Mouse (Mus musculus): ENCODE measurements at regions not wholly inside any gene's neighbourhood (a gene's known extent, or its start where the extent isn't known, plus 50 kb on each side); places are given as distances from the start of the nearest gene placed in this dataset.

- DNase-seq (ENCODE audit: low read depth in 2 of 2, low spot score in 2 of 2), result no peak
Measured at GRCm38 (mm10) chr10:42131798-42132197, 113.6 kb upstream of the Armc2 start.

- no peak for DNase-seq (ENCODE audit: low read depth in 2 of 2, low spot score in 2 of 2)
Measured at GRCm38 (mm10) chr10:42131298-42131697, 113.1 kb upstream of the Armc2 start.

- no peak for DNase-seq (ENCODE audit: low read depth in 2 of 2, low spot score in 2 of 2)
Measured at GRCm38 (mm10) chr10:42127865-42128419, 109.7 kb upstream of the Armc2 start.

GRCm38 (mm10) chr10:42126816-42127215 lies 108.6 kb upstream of the Armc2 start:
- DNase-seq (ENCODE audit: low read depth in 2 of 2, low spot score in 2 of 2), result no peak

GRCm38 (mm10) chr10:42122768-42123635 lies 104.8 kb upstream of the Armc2 start:
- DNase-seq (ENCODE audit: low read depth in 2 of 2, low spot score in 2 of 2), result no peak

- DNase-seq (ENCODE audit: low read depth in 2 of 2, low spot score in 2 of 2), result no peak
Measured at GRCm38 (mm10) chr10:42121984-42122383, 103.7 kb upstream of the Armc2 start.

GRCm38 (mm10) chr10:42119326-42119725 lies 101.1 kb upstream of the Armc2 start:
- DNase-seq (ENCODE audit: low read depth in 2 of 2, low spot score in 2 of 2), result no peak

GRCm38 (mm10) chr10:42118361-42119188 lies 100.3 kb upstream of the Armc2 start:
- DNase-seq (ENCODE audit: low read depth in 2 of 2, low spot score in 2 of 2), result no peak

GRCm38 (mm10) chr10:42117523-42117922 lies 99.3 kb upstream of the Armc2 start:
- DNase-seq (ENCODE audit: low read depth in 2 of 2, low spot score in 2 of 2), result no peak

GRCm38 (mm10) chr10:42115920-42116298 lies 97.7 kb upstream of the Armc2 start:
- DNase-seq (ENCODE audit: low read depth in 2 of 2, low spot score in 2 of 2), result no peak

- DNase-seq (ENCODE audit: low read depth in 2 of 2, low spot score in 2 of 2), result no peak
Measured at GRCm38 (mm10) chr10:42115224-42115919, 97.1 kb upstream of the Armc2 start.

DNA sequence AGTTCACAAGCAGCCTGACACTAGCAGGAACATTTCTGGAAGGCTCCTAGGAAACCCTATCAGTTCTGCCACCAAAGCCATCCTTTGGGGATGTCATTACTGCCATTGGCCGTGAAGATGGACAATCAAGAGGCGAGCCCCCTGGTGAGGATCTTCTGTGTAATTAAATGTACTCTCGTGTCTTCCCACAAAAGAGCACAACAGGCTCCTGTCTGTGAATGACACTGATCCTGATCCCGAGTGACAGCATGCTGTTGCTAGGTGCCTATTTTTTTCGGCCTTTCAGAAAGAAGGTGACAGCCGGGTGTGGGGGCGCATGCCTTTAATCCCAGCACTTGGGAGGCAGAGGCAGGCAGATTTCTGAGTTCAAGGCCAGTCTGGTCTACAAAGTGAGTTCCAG lies 92.5 kb upstream of the Armc2 start:
- DNase-seq (ENCODE audit: low read depth in 2 of 2, low spot score in 2 of 2), result no peak

DNA sequence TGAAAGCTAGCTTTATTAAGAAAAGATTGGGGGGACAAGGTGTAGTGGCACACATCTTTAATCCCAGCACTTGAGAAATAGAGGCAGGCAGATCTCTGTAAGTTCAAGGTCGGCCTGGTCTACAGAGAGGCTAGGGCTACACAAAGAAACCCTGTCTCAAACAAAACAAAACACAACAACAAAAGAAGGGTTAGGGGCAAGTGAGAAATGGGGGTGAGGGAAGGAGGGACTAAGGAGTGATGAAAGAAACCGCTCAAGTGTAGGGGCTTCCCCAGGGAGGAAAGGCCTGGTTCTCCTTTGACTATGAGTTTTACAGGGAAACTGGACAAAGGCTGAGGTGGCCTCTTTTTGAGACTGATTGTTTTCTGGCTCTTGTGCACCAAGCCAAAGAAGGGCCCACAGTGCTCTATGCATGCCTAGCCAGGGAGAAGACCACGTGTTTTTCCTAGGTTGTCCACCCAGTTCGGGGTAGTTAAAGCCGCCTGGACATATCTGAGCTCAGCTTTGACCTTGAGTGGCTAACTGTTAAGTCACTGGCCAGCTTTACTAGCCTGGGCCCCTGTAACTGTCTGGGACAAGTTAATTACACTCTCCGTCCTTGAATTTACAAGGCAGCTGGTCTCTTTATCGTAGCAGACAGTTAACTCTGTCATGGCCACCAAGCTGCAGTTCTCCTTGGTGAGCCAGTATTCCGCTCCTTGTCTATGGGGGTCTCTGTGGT lies 90.2 kb upstream of the Armc2 start:
- DNase-seq (ENCODE audit: low read depth in 2 of 2, low spot score in 2 of 2), result no peak

DNA sequence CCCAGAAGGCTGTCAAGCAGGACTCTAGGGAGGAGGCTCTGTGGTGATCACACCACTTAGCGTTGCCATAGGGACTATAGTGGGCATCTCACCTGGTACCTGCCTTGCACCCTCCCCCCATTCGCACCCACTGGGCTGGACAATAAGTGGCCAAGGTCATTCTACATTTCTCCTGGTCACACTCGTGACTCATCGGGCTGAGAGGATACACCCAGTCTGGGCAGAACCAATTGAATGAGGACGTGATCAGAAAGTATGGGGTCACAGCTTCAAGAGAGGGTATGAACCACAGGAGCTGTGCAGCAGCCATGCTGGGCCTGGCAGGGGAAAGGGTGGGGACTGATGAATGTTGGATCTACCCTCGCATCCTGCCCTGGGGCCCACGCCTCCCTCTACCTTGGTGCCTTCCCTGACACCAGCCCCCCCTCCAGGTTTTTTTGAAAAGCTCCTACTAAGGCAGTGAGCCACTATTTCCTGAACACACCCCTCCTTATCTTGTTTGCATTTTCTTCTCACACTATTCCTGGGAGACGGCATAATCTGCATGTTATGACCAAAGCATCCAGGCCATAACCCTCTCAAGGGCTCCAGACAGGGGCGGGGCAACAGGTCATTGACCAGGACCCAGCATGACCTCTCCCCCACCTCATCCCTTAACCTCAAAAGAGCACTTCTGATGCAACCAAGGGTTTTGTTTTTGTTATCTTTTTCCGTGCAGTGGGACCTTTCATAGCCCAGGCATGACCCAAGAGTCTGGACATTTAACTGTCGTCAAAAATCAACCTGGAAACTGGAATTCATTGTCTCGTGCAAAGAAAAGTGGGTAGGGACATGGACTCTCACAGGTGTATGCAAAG lies 89.4 kb upstream of the Armc2 start:
- no peak for DNase-seq (ENCODE audit: low read depth in 2 of 2, low spot score in 2 of 2)

- no peak for DNase-seq (ENCODE audit: low read depth in 2 of 2, low spot score in 2 of 2)
Measured at GRCm38 (mm10) chr10:42106611-42107010, 88.4 kb upstream of the Armc2 start.

- DNase-seq (ENCODE audit: low read depth in 2 of 2, low spot score in 2 of 2), result no peak
Measured at GRCm38 (mm10) chr10:42105083-42105482, 86.8 kb upstream of the Armc2 start.

DNA sequence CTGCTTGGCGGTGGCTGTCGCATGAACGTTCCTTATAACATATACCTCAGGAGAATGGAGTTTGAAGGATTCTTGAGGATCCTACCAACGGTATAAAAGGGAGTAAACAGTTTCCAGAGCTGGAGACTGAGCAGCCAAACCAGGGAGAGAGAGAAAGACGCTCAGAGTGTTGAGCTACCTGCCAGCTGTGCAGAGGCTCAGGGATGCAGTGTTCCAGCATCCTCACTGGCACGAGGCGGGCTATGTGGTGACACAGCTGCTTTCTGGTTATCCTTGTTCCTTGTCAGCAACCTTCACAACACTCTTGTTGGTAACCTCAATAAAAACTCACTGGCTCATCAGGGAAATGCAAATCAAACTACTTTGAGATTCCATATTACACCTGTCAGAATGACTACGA lies 84.1 kb upstream of the Armc2 start:
- DNase-seq (ENCODE audit: low read depth in 2 of 2, low spot score in 2 of 2), result no peak

DNA sequence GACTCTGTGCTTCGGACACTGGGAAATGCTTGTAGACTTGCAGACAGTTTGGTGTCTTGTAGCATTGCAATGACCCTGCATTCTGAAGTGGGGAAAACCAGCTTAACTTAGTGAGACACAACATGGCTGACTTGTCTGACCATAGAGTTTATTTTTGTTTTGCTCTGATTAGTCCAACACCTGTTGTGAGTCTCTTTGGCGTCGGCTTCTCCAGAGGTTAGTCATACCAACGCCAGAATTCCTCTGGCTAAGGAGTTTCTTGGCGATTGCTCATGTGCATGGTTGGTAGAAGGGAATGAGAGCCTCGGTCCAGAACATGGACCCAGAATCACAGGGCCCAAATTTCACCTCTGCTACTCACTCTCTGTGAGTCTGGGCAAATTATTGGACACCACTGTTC lies 82.9 kb upstream of the Armc2 start:
- no peak for DNase-seq (ENCODE audit: low read depth in 2 of 2, low spot score in 2 of 2)

DNA sequence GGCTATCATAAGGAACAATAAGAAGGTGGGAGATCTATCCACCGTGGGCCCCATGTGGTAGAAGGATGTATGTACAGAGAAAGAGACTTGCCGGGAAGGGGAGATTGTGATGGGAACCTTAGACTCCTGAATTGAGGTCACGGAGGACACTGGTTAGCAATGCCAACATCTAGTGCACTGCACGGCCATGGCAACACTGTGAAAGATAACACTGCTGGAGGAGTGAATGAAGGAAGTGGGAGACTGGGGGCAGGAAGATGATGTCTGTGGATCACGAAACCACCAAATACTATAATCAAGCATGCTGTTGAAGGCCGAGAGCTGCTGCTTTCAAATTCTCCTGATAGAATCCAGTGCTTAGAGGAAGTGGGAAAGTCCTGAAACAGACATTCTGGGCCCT lies 78.7 kb upstream of the Armc2 start:
- DNase-seq (ENCODE audit: low read depth in 2 of 2, low spot score in 2 of 2), result no peak

DNA sequence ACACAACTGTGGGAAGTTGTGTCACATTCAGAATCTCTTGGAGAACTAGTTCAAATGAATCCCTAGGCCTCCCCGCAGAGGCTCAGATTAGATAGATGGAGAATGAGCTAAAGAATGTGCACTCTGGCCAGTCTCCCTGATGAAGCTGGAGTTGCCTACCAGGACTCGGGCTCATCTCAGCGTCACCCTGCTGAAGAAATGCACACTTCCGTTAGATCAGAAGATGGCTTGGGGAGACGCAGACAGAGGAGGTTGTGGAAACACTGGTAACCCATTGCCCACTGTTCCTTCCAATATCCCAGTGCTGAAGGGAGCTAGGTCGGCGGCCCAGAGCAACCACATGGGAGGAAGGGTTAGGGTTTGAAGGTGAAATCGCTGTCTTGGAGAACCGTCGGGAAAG lies 77.7 kb upstream of the Armc2 start:
- DNase-seq (ENCODE audit: low read depth in 2 of 2, low spot score in 2 of 2), result no peak

All from CD8-positive naive resting alpha-beta T cell, adult 2 months (primary cell).